Mouse (Mus musculus) urinary bladder, adult 18-20 months (tissue): ENCODE results near the gene Car10.

ENCODE experiments used
- DNase-seq, 2 experiments: peaks; one replicate each; pipeline ENCODE4 v3.0.0; 2022; ENCODE audit warnings: low spot score in 2 of 2, mixed read lengths in 2 of 2

Gene Car10

GRCm38 (mm10) chr11:93097941-93098828, at the start of gene Car10:
TSS of gene Car10 (plus strand) at chr11:93098028.
- DNase-seq = no peak

- DNase-seq = no peak
Observed at GRCm38 (mm10) chr11:93065021-93065420, 32.8 kb upstream of the Car10 start.

DNA sequence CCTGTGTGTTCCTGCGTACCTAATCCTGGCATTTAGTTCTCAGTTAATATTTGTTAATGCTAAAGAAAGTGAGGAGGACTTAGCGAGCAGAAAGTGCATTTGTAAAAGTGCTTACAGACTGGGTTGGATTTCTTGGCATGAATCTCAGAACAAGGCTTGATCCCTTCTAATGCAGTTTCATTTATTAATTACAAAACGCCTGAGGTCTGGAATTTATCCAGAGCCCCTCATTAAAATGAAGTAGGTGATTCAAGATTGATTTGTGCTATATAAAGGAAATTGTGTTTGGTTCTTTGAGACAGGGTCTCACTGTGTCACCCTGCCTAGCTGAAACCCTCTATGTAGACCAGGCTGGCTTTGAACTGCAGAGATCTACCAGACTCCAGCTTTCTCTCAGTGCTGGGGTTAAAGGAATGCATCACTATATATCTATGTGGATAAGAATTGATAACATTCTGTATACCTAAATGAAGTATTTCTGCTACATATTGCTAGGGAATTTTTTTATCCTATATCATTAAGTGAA, 32.1 kb upstream of the Car10 start:
- DNase-seq = no peak

DNA sequence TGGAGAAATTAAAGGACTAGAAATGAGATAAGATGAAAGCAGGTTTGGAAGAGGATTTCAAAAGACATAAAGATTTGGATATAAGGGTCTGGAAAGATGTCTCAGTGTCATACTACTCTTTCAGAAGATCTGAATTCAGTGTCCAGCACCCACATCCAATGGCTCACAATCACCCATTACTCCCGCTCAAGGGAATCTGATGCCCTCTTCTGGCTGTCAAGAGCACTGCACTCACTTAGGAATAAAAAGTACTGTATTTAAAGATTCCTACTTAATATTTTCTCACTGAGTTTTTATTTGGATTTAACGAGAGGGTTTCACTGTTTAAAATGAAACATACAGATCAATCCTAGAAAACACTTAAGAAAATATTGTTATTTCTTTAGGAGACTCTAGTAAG, 2.2 kb upstream of the Car10 start:
- DNase-seq = no peak

GRCm38 (mm10) chr11:93097001-93097400, 827 bp upstream of the Car10 start:
- DNase-seq = no peak

GRCm38 (mm10) chr11:93097431-93097851, 387 bp upstream of the Car10 start:
- DNase-seq = no peak

DNA sequence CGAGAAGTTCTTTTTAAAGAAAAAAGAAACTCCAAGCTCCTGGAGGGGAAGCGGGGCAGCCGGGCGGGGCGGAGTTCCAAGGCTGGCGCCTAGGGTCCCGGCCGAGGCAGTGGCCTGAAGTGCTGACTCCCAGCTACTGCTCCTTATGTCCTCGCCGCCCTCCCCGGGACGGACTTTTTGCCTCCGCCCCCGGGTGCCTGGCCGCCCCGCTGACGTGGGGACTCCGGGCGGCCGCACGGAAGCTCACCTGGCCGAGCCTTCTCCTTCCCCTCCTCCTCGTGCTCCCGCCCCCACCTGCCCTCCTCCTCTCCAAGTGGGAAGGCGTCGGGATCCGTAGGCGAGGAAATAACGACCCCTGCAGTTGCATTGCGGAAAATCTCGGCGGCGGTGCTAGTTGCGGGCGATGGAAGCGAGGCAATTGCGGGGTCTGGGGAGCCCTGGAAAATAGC, 1.1 kb downstream of the Car10 start:
- no peak for DNase-seq

DNA sequence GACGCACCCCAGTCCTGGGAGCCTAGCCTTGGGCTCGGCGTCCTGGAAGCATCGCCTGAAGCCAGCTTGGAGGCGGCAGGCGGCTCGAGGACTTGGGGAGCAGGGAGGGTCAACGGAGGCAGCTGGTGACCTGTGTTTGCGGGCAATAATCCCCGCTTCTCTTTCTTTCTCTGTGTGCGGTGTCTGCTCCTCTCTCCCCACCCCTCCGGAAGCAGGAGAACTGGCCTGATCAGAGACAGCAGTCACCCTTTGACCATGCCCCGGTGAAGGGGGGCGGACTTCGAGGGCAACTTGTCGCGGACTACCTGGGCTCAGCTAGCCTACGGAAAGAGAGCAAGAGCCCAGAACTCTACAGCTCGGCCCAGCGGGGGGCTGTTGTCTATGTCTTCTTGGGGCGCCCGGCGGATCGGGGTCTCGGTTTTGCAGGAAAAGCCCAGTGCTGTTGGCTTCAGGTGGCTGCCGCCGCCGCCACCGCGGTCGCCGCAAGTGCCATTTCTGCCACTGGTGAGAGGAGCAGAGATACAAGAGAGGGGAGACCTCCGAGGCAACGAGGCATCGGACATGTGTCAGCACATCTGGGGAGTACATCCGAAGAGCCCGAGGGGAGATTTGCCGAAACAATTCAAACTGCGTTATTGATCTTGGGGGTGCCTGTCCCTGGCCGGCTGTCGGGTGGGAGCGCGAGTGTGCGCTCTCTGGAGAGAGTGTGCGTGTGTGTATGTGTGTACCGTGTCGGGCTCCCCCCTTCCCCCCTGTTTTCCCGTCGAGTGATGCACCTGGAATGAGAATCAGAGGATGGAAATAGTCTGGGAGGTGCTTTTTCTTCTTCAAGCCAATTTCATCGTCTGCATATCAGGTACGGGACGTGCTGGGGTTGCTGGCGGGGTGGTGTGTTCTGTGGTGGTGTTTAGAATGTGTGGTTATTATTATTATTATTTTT, 1.9 kb downstream of the Car10 start:
- no peak for DNase-seq

GRCm38 (mm10) chr11:93100606-93101005, 2.8 kb downstream of the Car10 start:
- DNase-seq = no peak

DNA sequence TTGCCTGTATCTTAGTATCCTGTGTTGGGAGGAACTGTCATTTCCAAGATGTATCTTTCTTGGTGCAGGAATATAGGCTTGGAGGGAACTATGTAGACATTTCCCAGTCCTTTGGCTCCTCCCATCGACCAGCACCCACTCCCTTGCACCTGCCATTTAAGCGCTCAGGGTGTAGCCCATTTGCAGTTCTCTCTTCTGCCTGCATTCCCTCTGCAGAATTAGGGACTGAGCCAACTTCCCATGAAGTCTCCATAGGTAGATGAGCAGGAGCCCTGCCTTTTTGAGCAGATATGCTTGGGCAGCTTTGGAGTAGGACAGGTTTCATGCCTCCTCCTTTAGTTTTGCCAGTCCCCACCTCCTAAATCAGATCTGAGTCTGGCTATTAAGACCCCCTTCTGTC, 3.3 kb downstream of the Car10 start:
- DNase-seq = no peak

DNA sequence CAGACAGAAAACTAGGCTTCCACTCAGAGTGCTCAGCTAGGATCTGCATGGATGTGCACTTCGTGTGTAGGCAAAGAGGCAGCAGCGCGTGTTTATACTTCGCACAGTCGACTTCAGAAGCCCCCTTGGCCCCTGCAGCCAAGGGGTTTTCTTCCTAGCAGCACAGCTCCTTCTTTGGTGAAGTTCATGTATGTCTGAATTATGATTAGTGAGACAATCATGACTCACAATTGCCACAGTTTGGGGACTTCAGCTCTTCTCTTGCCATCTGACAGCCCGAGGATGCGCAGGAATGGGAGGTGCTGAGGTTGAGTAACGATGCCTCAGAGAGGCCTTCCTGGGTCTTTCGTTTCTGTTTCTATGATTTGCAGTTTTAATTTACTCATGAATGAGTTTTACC, 4.5 kb downstream of the Car10 start:
- no peak for DNase-seq

DNA sequence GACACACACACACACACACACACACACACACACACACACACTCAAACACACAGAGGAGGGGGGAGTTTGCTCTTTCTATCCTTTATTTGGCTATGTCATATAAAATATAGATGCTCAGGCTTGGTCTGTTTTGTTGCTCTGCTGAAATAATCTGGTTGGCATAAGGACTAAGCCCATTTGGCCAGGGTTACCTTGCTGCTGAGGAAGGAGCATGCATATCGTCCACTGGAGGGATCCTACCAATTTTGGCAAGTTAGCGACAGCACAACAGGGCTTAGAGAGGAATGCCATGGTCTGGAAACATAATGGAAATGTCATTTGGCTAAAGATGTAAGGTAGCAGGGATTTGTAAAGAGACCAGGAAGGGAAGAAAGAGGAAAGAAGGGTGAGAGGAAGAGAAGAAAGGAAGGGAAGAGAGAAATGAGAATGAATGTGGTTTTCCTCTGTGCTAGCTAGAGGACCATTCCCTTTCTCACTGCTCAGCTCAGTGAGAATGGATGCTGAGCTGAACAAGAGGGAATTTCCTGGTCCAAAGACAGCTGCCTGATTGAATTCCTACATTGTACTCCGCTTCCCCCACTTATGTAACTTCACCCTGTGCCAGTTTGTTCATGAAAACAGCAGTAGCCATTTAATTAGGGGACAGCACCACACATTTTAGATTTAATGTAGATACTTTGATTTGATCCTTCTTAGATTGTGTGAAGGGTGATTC, 5.4 kb downstream of the Car10 start:
- no peak for DNase-seq

DNA sequence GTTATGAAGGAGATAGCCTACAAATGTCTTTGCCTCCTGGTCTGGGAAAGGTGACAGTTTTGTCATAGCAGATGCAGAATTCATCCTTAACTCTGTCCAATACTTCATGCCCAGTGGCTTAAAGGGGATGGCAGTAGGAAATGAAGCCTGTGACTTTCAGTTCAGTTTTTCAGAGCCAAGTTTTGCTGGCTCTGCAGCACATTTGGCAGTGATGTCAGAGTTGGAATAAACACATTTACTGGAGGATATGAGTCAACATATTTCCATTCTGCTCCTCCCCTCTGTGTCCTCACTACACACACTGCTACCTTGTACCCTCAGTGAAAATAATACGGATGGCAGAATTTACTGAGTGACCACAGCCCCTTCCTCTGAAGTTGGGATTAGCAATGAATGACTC, 11.6 kb downstream of the Car10 start:
- no peak for DNase-seq

DNA sequence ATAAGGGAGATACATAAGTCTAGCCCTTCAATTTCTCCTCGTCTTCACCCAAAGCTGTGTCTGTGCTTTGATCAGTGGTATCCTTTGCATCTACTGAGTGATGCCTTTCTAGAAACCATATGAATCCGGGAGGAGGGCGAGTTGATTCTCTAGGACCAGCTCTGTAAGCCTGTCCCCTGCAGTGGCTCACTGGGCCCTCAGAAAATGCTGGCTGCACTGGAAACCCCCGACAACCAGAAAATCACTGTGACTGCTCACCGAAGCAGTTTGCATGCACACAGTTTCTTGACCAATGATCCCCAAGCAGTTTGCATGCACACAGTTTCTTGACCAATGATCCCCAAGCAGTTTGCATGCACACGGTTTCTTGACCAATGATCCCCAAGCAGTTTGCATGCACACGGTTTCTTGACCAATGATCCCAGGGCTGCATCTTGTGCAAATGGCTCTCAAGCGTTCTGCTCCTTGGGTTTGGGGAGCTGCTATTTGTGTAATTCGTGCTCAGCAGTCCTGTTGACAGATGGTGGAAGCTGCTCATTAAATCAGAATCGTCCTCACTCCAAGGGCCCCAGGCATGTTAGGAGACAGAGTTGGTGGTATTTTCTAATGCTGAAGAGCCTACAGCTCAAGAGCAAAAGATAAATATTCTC, 23.1 kb downstream of the Car10 start:
- DNase-seq = no peak

- no peak for DNase-seq
Observed at GRCm38 (mm10) chr11:93123691-93124090, 25.9 kb downstream of the Car10 start.

- no peak for DNase-seq
Observed at GRCm38 (mm10) chr11:93126466-93126865, 28.6 kb downstream of the Car10 start.

- no peak for DNase-seq
Observed at GRCm38 (mm10) chr11:93128481-93128880, 30.7 kb downstream of the Car10 start.

- no peak for DNase-seq
Observed at GRCm38 (mm10) chr11:93137841-93138240, 40.0 kb downstream of the Car10 start.

DNA sequence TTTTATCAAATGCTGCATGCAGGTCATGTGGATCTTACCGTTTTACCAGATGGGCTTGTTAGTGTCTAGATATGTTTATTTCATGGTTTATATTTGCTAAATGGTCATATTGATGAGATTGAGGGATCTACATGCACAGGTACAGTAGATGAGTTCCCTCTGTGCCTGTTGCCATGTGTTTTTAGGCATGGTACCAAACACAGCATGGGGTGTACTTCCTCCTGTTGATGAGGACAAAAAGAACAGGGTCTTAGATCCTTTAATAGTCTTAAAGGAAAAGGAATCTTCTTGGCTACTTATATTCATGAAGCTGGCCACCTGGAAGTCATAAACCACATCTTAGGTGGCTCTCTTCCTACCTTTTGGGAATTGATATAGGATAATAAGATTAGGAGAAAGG, 43.9 kb downstream of the Car10 start:
- DNase-seq = no peak

DNA sequence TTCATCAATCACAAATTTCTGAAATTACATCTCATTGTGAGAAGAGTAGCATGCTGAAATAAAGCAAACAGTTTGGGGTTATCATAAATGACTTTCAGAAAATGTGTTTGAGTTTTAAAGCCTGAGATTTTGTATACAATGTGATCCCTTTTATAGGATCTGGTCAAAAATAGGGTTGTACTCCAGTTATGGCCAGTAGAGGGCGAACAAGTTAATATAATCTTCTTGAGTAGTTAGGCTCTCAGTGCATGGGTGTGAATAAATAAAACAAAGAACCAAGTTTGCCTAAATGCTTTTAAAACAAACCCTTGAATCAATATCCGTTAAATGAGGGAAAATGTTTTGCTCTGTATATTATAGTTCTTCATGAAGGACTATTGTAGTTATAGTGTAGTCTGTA, 46.7 kb downstream of the Car10 start:
- no peak for DNase-seq

DNA sequence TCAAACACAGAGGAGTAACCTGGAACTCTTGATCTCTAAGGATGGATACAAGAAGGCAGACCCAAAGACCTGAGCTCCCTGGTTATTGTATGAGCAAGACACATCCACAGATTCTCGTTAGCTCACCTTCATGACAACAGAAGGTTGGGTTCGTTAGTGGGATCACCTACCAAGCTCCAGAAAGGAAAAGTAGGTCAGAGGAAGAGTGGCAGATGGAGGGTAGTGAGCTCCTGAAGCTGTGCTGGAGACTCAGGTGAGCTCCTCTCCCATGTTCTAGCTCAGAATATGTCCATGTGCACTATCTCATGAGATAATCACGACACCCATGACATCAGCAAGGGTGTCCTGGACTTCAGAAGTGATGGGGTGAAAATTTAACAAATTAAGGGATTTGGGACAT, 57.1 kb downstream of the Car10 start:
- no peak for DNase-seq
